Mouse (Mus musculus): Measurements from ENCODE around the gene Gjb6. TPM values are rescaled to one million over a fixed set of nuclear protein-coding genes. Genes with fewer than 3 reads are reported as not detected.

Gene Gjb6
- total RNA-seq, 2 experiments from 2014 or later = not detected

DNA sequence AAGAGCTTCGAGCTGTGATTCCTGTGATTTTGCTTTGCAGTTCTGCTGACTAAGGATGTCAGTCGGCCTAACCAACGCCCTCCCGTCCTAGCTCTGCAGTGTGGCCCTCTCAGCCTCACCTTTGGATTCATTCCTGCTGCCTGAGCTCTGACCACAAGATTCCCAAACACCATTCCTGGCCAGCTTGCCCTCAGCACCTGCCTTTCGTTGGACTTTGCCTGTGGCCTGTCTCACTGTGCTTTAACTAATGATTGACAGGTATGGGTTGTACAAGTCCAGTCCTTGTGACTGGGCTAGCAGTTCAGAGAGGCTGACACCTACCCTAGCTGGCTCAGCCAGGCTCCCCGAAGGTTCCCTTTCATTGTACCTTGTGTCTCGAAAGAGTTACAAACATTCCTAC is 44.3 kb downstream of the Gjb6 start:
- DNase-seq (ENCODE audit: low spot score in 2 of 2) = no peak

DNA sequence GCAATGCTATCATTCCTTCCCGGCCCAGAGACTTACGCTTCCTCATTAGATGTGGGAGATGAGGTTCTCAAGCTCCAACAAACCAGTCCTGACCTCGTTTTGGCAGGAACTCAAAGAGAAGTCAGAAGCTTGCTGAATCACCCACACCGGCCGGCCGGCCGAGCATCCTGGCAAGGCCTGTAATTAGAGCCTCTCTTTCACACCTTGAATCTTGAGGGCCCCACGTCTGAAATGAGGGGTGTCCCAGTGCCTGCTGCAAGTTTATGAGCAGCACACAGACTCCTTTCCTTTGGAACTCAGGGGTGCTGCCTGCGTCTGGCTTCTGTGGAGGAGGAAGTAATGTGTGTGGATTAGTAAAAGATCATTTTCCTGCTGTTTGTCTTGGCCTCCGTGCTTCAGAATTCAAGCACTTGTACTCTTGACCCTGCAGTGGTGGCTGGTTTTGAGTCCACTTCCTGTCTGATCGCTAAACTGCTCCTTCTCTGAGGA is 49.2 kb downstream of the Gjb6 start:
- no peak for DNase-seq (ENCODE audit: low spot score in 2 of 2)

DNA sequence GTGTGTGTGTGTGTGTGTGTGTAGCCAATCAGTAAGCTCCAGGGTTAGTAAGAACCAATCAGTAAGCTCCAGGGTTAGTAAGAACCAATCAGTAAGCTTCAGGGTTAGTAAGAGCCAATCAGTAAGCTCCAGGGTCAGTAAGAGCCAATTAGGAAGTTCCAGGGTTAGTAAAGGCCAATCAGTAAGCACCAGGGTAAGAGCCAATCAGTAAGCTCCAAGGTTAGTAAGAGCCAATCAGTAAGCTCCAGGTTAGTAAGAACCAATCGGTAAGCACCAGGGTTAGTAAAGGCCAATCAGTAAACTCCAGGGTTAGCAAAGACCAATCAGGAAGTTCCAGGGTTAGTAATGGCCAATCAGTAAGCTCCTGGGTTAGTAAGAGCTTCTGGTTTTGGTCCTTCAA is 50.5 kb downstream of the Gjb6 start:
- DNase-seq (ENCODE audit: low spot score in 2 of 2) = no peak

DNA sequence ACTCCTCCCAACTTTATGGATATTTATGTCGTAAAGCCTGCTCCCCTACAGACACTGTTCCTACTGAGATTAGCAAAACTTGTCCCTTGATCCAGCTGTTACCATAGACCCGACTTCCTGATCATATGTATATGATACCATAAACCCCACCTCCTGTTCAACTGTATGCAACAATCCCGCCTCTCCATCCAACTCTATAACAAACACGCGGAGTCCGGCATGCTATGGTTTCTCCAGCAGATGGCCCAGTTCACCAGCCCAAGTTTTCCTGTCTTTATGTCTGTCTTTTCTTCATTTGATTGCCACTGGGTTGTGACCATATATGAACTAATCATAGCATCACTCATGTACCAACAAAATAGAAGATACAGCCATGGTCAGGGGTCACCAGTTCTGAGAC is 57.9 kb downstream of the Gjb6 start:
- no peak for DNase-seq (ENCODE audit: low spot score in 2 of 2)

Other genes starting within 250 kb of the Gjb6 start
- gene Zmym2, start 247.0 kb downstream of the Gjb6 start, total RNA-seq (2021) = 10 to 100 TPM; 42.9 to 47.6 TPM
- not detected for gene Gja3, start 75.5 kb downstream of the Gjb6 start, total RNA-seq (2021)
- gene Gjb2, start 28.9 kb downstream of the Gjb6 start, total RNA-seq (2021) = 1 to 10 TPM in 1 of 2 experiments, under 1 TPM in 1; 0.32 to 9.9 TPM
- gene Gm4491, start 17.7 kb downstream of the Gjb6 start, total RNA-seq (2021) = not detected